Mouse (Mus musculus) right cerebral cortex, postnatal 4 days (tissue): Measurements from ENCODE around the gene Gm45837.
"Not testable (repeated sequence)": the region's sequence is repeated elsewhere in the genome, so short reads cannot be mapped to it uniquely, and the experiment has no call there.

ENCODE experiments used
- DNase-seq: peaks from one replicate; pipeline ENCODE4 v3.0.0-alpha.2; 2022

Gene Gm45837

GRCm38 (mm10) chr7:101504507-101504906 is 93.8 kb downstream of the Gm45837 start:
- DNase-seq: no peak

GRCm38 (mm10) chr7:101509212-101509611 is 98.5 kb downstream of the Gm45837 start:
- no peak for DNase-seq

GRCm38 (mm10) chr7:101513655-101514054 is 103.0 kb downstream of the Gm45837 start:
- DNase-seq: peak; percentile 54

GRCm38 (mm10) chr7:101514768-101515167 is 104.1 kb downstream of the Gm45837 start:
- DNase-seq: peak; percentile 35

GRCm38 (mm10) chr7:101515295-101515694 is 104.6 kb downstream of the Gm45837 start:
- DNase-seq: no peak

- DNase-seq: no peak
Observed at GRCm38 (mm10) chr7:101516460-101516859, 105.8 kb downstream of the Gm45837 start.

GRCm38 (mm10) chr7:101521696-101522095 is 111.0 kb downstream of the Gm45837 start:
- DNase-seq: no peak

GRCm38 (mm10) chr7:101523205-101523604 is 112.5 kb downstream of the Gm45837 start:
- no peak for DNase-seq

GRCm38 (mm10) chr7:101526484-101526883 is 115.8 kb downstream of the Gm45837 start:
- no peak for DNase-seq

- DNase-seq: no peak
Observed at GRCm38 (mm10) chr7:101534428-101534827, 123.7 kb downstream of the Gm45837 start.

GRCm38 (mm10) chr7:101535102-101535501 is 124.4 kb downstream of the Gm45837 start:
- no peak for DNase-seq

GRCm38 (mm10) chr7:101535517-101535916 is 124.8 kb downstream of the Gm45837 start:
- no peak for DNase-seq

GRCm38 (mm10) chr7:101537541-101537940 is 126.9 kb downstream of the Gm45837 start:
- no peak for DNase-seq

GRCm38 (mm10) chr7:101538141-101538933 is 127.7 kb downstream of the Gm45837 start:
- peak; percentile 43 for DNase-seq

GRCm38 (mm10) chr7:101539774-101540173 is 129.1 kb downstream of the Gm45837 start:
- DNase-seq: no peak

GRCm38 (mm10) chr7:101540684-101541083 is 130.0 kb downstream of the Gm45837 start:
- no peak for DNase-seq

- peak; percentile 84 for DNase-seq
Observed at GRCm38 (mm10) chr7:101541132-101541531, 130.4 kb downstream of the Gm45837 start.

- no peak for DNase-seq
Observed at GRCm38 (mm10) chr7:101541734-101542133, 131.0 kb downstream of the Gm45837 start.

- no peak for DNase-seq
Observed at GRCm38 (mm10) chr7:101547651-101548050, 137.0 kb downstream of the Gm45837 start.

GRCm38 (mm10) chr7:101549266-101549665 is 138.6 kb downstream of the Gm45837 start:
- DNase-seq: no peak

- DNase-seq: no peak
Observed at GRCm38 (mm10) chr7:101550686-101551485, 140.2 kb downstream of the Gm45837 start.

- no peak for DNase-seq
Observed at GRCm38 (mm10) chr7:101551530-101551929, 140.8 kb downstream of the Gm45837 start.

GRCm38 (mm10) chr7:101555473-101555872 is 144.8 kb downstream of the Gm45837 start:
- not testable (repeated sequence) for DNase-seq

- no peak for DNase-seq
Observed at GRCm38 (mm10) chr7:101557391-101557790, 146.7 kb downstream of the Gm45837 start.
